Comparison of ENCODE assay signal across 10 mouse cellular contexts in the genomic region with DNA sequence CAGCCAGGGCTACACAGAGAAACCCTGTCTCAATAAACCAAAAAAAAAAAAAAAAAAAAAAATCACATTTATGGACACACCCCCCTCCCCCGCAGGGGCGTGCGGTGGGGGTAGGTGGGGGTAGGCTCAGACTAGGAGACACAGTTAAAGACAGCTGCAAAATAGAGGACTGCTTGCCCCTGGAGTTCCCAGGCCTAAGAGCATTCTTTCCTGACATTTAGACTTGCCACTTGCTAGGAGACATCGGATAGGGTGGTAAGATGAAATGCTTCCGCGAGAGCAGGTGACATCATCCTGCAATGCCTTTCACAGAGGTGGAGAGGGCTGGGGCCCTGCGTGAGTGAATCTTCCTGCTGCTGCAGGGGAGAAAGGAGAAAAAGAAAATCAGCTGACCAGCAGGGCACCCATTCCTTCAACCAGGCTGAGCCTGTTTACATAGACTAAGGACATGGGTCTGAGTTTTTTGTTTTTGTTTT. TPM values are rescaled to one million over a fixed set of nuclear protein-coding genes. Genes with fewer than 3 reads are reported as not detected.
DNase-seq lines count a peak whose midpoint lies in the region; ATAC-seq lines count a peak whose summit lies in the region.
"Had no signal": no experiment of that assay in that cellular context is flagged by ENCODE, and none has a peak within 500 bp of the region (broad histone marks: within the 10 kb centered on the region; RNA-seq: fewer than 3 reads in every experiment).

No protein-coding gene starts in this region.

- peaks cover 53% of the 10 kb centered on the region for H3K4me1 ChIP-seq in forebrain, embryonic 13.5 days
- peaks cover 54% of the 10 kb centered on the region for H3K4me1 ChIP-seq in forebrain, embryonic 16.5 days (replicated peaks; ENCODE audit: control insufficient read depth, insufficient read depth, low read length)
- H3K4me1 ChIP-seq in neural tube, embryonic 13.5 days (replicated peaks), result peaks cover 59% of the 10 kb centered on the region
- peaks cover 60% of the 10 kb centered on the region for H3K4me1 ChIP-seq in embryonic facial prominence, embryonic 10.5 days
- peaks cover 37% of the 10 kb centered on the region for H3K4me1 ChIP-seq in neural tube, embryonic 14.5 days (ENCODE audit: control insufficient read depth, insufficient read depth, low read length)

- no peak overlapping the region for H3K4me2 ChIP-seq in forebrain, embryonic 13.5 days
- no peak overlapping the region for H3K4me2 ChIP-seq in forebrain, embryonic 16.5 days (ENCODE audit: low read length)
- H3K4me2 ChIP-seq in neural tube, embryonic 13.5 days, result no peak overlapping the region
- no peak overlapping the region for H3K4me2 ChIP-seq in neural tube, embryonic 14.5 days (ENCODE audit: low read depth, low read length)

- no peak for DNase-seq in neural tube, embryonic 10.5 days (ENCODE audit: extremely low spot score, low spot score)
- no peak for DNase-seq in embryonic facial prominence, embryonic 10.5 days (ENCODE audit: low spot score)
- no peak for DNase-seq in cerebellum, postnatal 25 days
- DNase-seq: layer of hippocampus, postnatal 36 days had no signal

- H3K9ac ChIP-seq in forebrain, embryonic 13.5 days, result no peak overlapping the region
- no peak overlapping the region for H3K9ac ChIP-seq in forebrain, embryonic 16.5 days (replicated peaks; ENCODE audit: low read depth, low read length)
- H3K9ac ChIP-seq in neural tube, embryonic 13.5 days, result no peak overlapping the region
- 0 out of 2 replicates have a peak overlapping the region, but pooled peaks have one; percentile 7 for H3K9ac ChIP-seq in neural tube, embryonic 14.5 days (replicated peaks; ENCODE audit: low read depth, low read length)
- H3K9ac ChIP-seq: stomach, embryonic 15.5 days had no signal

- no peak for ATAC-seq in forebrain, embryonic 13.5 days
- ATAC-seq in forebrain, embryonic 16.5 days, result no peak
- no peak for ATAC-seq in neural tube, embryonic 13.5 days (ENCODE audit: low read depth)
- ATAC-seq in neural tube, embryonic 14.5 days (ENCODE audit: low read depth), result no peak
- no peak for ATAC-seq in erythroid progenitor cell, adult 5-6 weeks (replicated peaks; ENCODE audit: low FRiP score, poor library complexity, severe bottlenecking)

- no peaks in the 10 kb centered on the region for H3K27me3 ChIP-seq in forebrain, embryonic 13.5 days
- H3K27me3 ChIP-seq in forebrain, embryonic 16.5 days (replicated peaks; ENCODE audit: control insufficient read depth, insufficient read depth, low read length), result no peaks in the 10 kb centered on the region
- no peaks in the 10 kb centered on the region for H3K27me3 ChIP-seq in neural tube, embryonic 13.5 days
- peaks cover 24% of the 10 kb centered on the region for H3K27me3 ChIP-seq in embryonic facial prominence, embryonic 10.5 days (replicated peaks; ENCODE audit: low read depth, poor library complexity, severe bottlenecking)
- no peaks in the 10 kb centered on the region for H3K27me3 ChIP-seq in neural tube, embryonic 14.5 days (ENCODE audit: control insufficient read depth, insufficient read depth, low read length)
- H3K27me3 ChIP-seq: stomach, embryonic 15.5 days had no signal

- H3K36me3 ChIP-seq in forebrain, embryonic 13.5 days (ENCODE audit: poor library complexity, severe bottlenecking), result no peaks in the 10 kb centered on the region
- H3K36me3 ChIP-seq in forebrain, embryonic 16.5 days (ENCODE audit: control insufficient read depth, insufficient read depth), result no peaks in the 10 kb centered on the region
- no peaks in the 10 kb centered on the region for H3K36me3 ChIP-seq in neural tube, embryonic 13.5 days
- H3K36me3 ChIP-seq in embryonic facial prominence, embryonic 10.5 days (replicated peaks), result peaks cover 14% of the 10 kb centered on the region
- no peaks in the 10 kb centered on the region for H3K36me3 ChIP-seq in neural tube, embryonic 14.5 days (ENCODE audit: control insufficient read depth, insufficient read depth, low read length)
- H3K36me3 ChIP-seq: stomach, embryonic 15.5 days had no signal

- H3K4me3 ChIP-seq in forebrain, embryonic 13.5 days, result no peak overlapping the region
- H3K4me3 ChIP-seq in forebrain, embryonic 16.5 days (replicated peaks; ENCODE audit: low read length), result no peak overlapping the region
- H3K4me3 ChIP-seq in neural tube, embryonic 13.5 days, result no peak overlapping the region
- no peak overlapping the region for H3K4me3 ChIP-seq in embryonic facial prominence, embryonic 10.5 days
- H3K4me3 ChIP-seq in neural tube, embryonic 14.5 days (ENCODE audit: low read depth, low read length), result no peak overlapping the region
- H3K4me3 ChIP-seq: stomach, embryonic 15.5 days had no signal

- no peaks in the 10 kb centered on the region for H3K9me3 ChIP-seq in forebrain, embryonic 13.5 days (replicated peaks)
- H3K9me3 ChIP-seq in forebrain, embryonic 16.5 days (ENCODE audit: control insufficient read depth, low read length), result no peaks in the 10 kb centered on the region
- no peaks in the 10 kb centered on the region for H3K9me3 ChIP-seq in neural tube, embryonic 13.5 days
- H3K9me3 ChIP-seq in embryonic facial prominence, embryonic 10.5 days, result no peaks in the 10 kb centered on the region
- H3K9me3 ChIP-seq in neural tube, embryonic 14.5 days (ENCODE audit: control insufficient read depth, low read length), result no peaks in the 10 kb centered on the region
- H3K9me3 ChIP-seq: stomach, embryonic 15.5 days had no signal

- WGBS in forebrain, embryonic 13.5 days, result 39% methylated on average over 7 of the region's 7 CpGs
- WGBS in forebrain, embryonic 16.5 days, result 29% methylated on average over 7 of the region's 7 CpGs
- WGBS in neural tube, embryonic 13.5 days, result 31% methylated on average over 7 of the region's 7 CpGs
- WGBS in embryonic facial prominence, embryonic 10.5 days, result 36% methylated on average over 7 of the region's 7 CpGs
- WGBS in neural tube, embryonic 14.5 days, result 36% methylated on average over 7 of the region's 7 CpGs

- H3K27ac ChIP-seq in forebrain, embryonic 13.5 days, result peak overlapping the region; percentile 97
- no peak overlapping the region for H3K27ac ChIP-seq in forebrain, embryonic 16.5 days (ENCODE audit: low read length)
- H3K27ac ChIP-seq in neural tube, embryonic 13.5 days (replicated peaks), result peak overlapping the region; percentile 98
- H3K27ac ChIP-seq in embryonic facial prominence, embryonic 10.5 days (replicated peaks), result peak overlapping the region; percentile 21
- no peak overlapping the region for H3K27ac ChIP-seq in neural tube, embryonic 14.5 days (ENCODE audit: low read depth, low read length)
- H3K27ac ChIP-seq: stomach, embryonic 15.5 days had no signal

RNA-seq across cellular contexts. Expression of gene Ddit4, which starts 2.0 kb away (rescaled TPM):
- polyA plus RNA-seq in forebrain, embryonic 13.5 days (2015; fragmentation: Nextera tagmentation; extraction: Ambion mirVana), result 69.3 and 71.3 TPM in 2 replicates
- polyA plus RNA-seq in forebrain, embryonic 16.5 days (2015; fragmentation: Nextera tagmentation; extraction: Ambion mirVana), result 75.5 and 79.6 TPM in 2 replicates
- polyA plus RNA-seq in neural tube, embryonic 13.5 days (2015; fragmentation: Nextera tagmentation; extraction: Ambion mirVana), result 72.8 and 78.2 TPM in 2 replicates
- polyA plus RNA-seq in embryonic facial prominence, embryonic 10.5 days (2016; fragmentation: Nextera tagmentation; extraction: Ambion mirVana), result 35.9 and 42.0 TPM in 2 replicates
- polyA plus RNA-seq in neural tube, embryonic 14.5 days (2014; fragmentation: Nextera tagmentation; extraction: Ambion mirVana), result 4.2 and 6.5 TPM in 2 replicates
- 0.72 and 3.8 TPM in 2 replicates for total RNA-seq in erythroid progenitor cell, adult 5-6 weeks (2015; ENCODE audit: low replicate concordance)
- 1.9 TPM in 1 of 2 replicates, not detected in the other for total RNA-seq in erythroid progenitor cell, adult 5-6 weeks (2017; ENCODE audit: low replicate concordance)

RNA-seq across cellular contexts. Expression of gene Ascc1, which starts 49.0 kb away (rescaled TPM):
- 42.1 and 43.1 TPM in 2 replicates for polyA plus RNA-seq in forebrain, embryonic 13.5 days (2015; fragmentation: Nextera tagmentation; extraction: Ambion mirVana)
- polyA plus RNA-seq in forebrain, embryonic 16.5 days (2015; fragmentation: Nextera tagmentation; extraction: Ambion mirVana), result 45.1 and 50.0 TPM in 2 replicates
- polyA plus RNA-seq in neural tube, embryonic 13.5 days (2015; fragmentation: Nextera tagmentation; extraction: Ambion mirVana), result 41.7 and 44.5 TPM in 2 replicates
- polyA plus RNA-seq in embryonic facial prominence, embryonic 10.5 days (2016; fragmentation: Nextera tagmentation; extraction: Ambion mirVana), result 35.8 and 41.8 TPM in 2 replicates
- 43.6 and 46.7 TPM in 2 replicates for polyA plus RNA-seq in neural tube, embryonic 14.5 days (2014; fragmentation: Nextera tagmentation; extraction: Ambion mirVana)
- total RNA-seq in erythroid progenitor cell, adult 5-6 weeks (2015; ENCODE audit: low replicate concordance), result 11.3 and 21.6 TPM in 2 replicates
- total RNA-seq in erythroid progenitor cell, adult 5-6 weeks (2017; ENCODE audit: low replicate concordance), result 9.6 and 22.6 TPM in 2 replicates

RNA-seq across cellular contexts. Expression of gene Anapc16, which starts 49.3 kb away (rescaled TPM):
- 122 TPM in 2 replicates for polyA plus RNA-seq in forebrain, embryonic 13.5 days (2015; fragmentation: Nextera tagmentation; extraction: Ambion mirVana)
- polyA plus RNA-seq in forebrain, embryonic 16.5 days (2015; fragmentation: Nextera tagmentation; extraction: Ambion mirVana), result 112 and 115 TPM in 2 replicates
- polyA plus RNA-seq in neural tube, embryonic 13.5 days (2015; fragmentation: Nextera tagmentation; extraction: Ambion mirVana), result 98.1 and 118 TPM in 2 replicates
- 104 and 109 TPM in 2 replicates for polyA plus RNA-seq in embryonic facial prominence, embryonic 10.5 days (2016; fragmentation: Nextera tagmentation; extraction: Ambion mirVana)
- 116 and 120 TPM in 2 replicates for polyA plus RNA-seq in neural tube, embryonic 14.5 days (2014; fragmentation: Nextera tagmentation; extraction: Ambion mirVana)
- 42.5 and 54.5 TPM in 2 replicates for total RNA-seq in erythroid progenitor cell, adult 5-6 weeks (2015; ENCODE audit: low replicate concordance)
- 34.0 and 36.5 TPM in 2 replicates for total RNA-seq in erythroid progenitor cell, adult 5-6 weeks (2017; ENCODE audit: low replicate concordance)

Comparison
In these comparisons a context has a peak if more than half of its experiments do, and no peak if none do; other contexts are left out.
1. H3K27ac ChIP-seq: peak in forebrain, embryonic 13.5 days (single experiment), neural tube, embryonic 13.5 days (single experiment) and embryonic facial prominence, embryonic 10.5 days (single experiment); none in forebrain, embryonic 16.5 days (single experiment) and neural tube, embryonic 14.5 days (single experiment).